Mouse (Mus musculus) small intestine, adult 2 months (tissue): ENCODE results near the gene Mill2. TPM values are rescaled to one million over a fixed set of nuclear protein-coding genes. Genes with fewer than 3 reads are reported as not detected.

Source experiments
- H3K27ac ChIP-seq: fragments of 200-500 bp; 2 replicates; pipeline ENCODE4 v1.5.1; 2012; ENCODE audit warnings: low read depth, low read length, control low read depth, inconsistent platforms; ENCODE audit not compliant: insufficient read depth
- H3K27me3 ChIP-seq: fragments of 200-500 bp; 2 replicates; pipeline ENCODE4 v1.6.1; 2012; ENCODE audit warnings: mild to moderate bottlenecking, moderate library complexity, low read length, inconsistent platforms; ENCODE audit not compliant: control insufficient read depth, insufficient read depth
- H3K36me3 ChIP-seq: fragments of 200-500 bp; 2 replicates; pipeline ENCODE4 v1.6.1; 2012; ENCODE audit warnings: mild to moderate bottlenecking, low read length, control low read depth, inconsistent platforms; ENCODE audit not compliant: control insufficient read depth, insufficient read depth
- H3K4me1 ChIP-seq: fragments of 200-500 bp; 2 replicates; pipeline ENCODE4 v1.6.1; 2012; ENCODE audit warnings: low read length, inconsistent platforms, mixed read lengths; ENCODE audit not compliant: control insufficient read depth, insufficient read depth, insufficient read length
- H3K4me3 ChIP-seq: fragments of 200-500 bp; 2 replicates; pipeline ENCODE4 v1.5.1; 2012; ENCODE audit warnings: low read depth, mild to moderate bottlenecking, control low read depth, inconsistent platforms, low read length, moderate library complexity
- CTCF ChIP-seq: fragments of 200-500 bp; IDR thresholded peaks from 2 replicates; pipeline ENCODE4 v1.5.1; 2012; ENCODE audit warnings: low read depth, mild to moderate bottlenecking, control low read depth, inconsistent platforms, low read length, moderate library complexity, mixed read lengths; ENCODE audit not compliant: insufficient replicate concordance, insufficient read length; ENCODE audit errors: extremely low read depth
- POLR2A ChIP-seq: fragments of 200-500 bp; IDR thresholded peaks from 2 replicates; pipeline ENCODE4 v1.6.1; 2012; ENCODE audit warnings: low read depth, mild to moderate bottlenecking, control low read depth, inconsistent platforms, low read length, moderate library complexity
- WGBS: fragments of 180-500 bp; shearing (Covaris S2); methylation state at CpG from one replicate; pipeline ENCODE4 v1.1.7; 2018; 5-methylcytosine and 5-hydroxymethylcytosine counted together
- polyA plus RNA-seq: library from polyadenylated mRNA; depleted of rRNA; stranded (reverse); fragments of >200 nt; gene quantifications from 2 replicates; pipeline ENCODE4 v1.2.3, GENCODE M21; 2012; rRNA removed

Gene Mill2
- polyA plus RNA-seq, 1 experiment, result 2.2 TPM

DNA sequence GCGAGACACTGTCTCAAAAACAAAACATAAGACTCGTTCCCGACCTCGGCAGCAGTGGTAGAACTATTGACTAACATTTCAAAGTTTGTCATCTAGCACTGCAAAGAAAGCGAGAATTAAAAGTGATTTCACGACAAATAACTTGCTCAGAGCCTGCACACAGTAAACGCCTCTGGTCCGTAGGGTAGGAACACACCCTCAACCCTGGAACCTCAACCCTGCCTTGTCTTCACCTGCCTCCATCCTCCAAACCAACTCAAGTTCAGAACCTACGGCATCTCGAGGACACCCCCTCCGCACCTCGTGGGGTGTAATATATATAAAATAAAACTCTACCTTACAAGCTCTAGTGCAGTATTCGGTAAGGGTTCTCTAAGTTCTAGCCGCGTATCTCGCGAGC, 70.0 kb downstream of the Mill2 start:
- Histone ChIP-seq H3K27me3 (no peaks in the 10 kb centered on the region), H3K27ac (no peak overlapping the region), H3K36me3 (no peaks in the 10 kb centered on the region), H3K4me3 (peak overlapping the region; percentile 92), H3K4me1 (peaks cover 1% of the 10 kb centered on the region; the same call in 1 of the 2 replicates)
- 1% methylated on average over 17 of the region's 17 CpGs for WGBS
- TF ChIP-seq POLR2A, result no peak
- TF ChIP-seq CTCF, result no peak

DNA sequence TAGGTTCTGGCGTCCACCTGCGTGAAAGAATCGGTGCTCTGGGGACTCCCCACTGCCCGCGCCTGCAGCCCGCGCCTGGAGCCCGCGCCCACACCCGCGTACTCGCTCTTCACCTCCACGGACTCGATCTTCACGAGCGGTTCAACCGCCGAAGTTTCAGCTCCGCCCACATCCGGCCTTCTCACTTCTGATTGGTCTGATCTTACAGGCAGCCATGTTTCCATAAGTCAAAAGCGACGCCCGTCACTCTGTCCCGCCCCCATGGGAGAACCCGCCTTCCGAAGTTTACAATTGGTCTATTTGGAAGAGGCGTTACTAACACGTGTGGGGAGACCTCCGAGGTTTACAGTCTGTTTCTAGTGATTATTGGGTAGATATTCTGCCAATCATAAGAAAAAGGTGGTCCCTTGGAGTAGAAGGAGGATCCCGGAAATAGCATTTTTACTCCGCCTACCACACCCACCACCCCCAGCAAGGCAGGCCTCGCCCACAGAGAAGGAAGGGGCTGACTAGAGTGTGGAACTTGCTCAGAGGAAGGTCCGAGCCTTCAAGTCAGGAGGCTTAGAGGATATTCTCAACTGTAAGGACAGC, 70.6 kb downstream of the Mill2 start, which contains the start of gene Ccdc61:
Gene Ccdc61, minus strand, starts transcription at position 175 of the 591 bp plus-strand sequence.
- Histone ChIP-seq H3K4me1 (peaks cover 1% of the 10 kb centered on the region; the same call in 1 of the 2 replicates), H3K36me3 (no peaks in the 10 kb centered on the region), H3K4me3 (peak within 1 kb of the TSS; percentile 92), H3K27me3 (no peaks in the 10 kb centered on the region), H3K27ac (no peak within 1 kb of the TSS)
- 1% methylated on average over 33 of the region's 33 CpGs for WGBS
- TF ChIP-seq POLR2A (peak; percentile 56; the same call in 1 of the 2 replicates), CTCF (no peak)

Other genes starting within 250 kb of the Mill2 start
- gene Psg23, start 223.5 kb upstream of the Mill2 start, polyA plus RNA-seq, result not detected in 2 replicates
- gene Psg21, start 183.2 kb upstream of the Mill2 start, polyA plus RNA-seq, result not detected in 2 replicates
- gene Psg20, start 153.8 kb upstream of the Mill2 start, polyA plus RNA-seq, result not detected in 2 replicates
- 0.05 TPM in 1 of 2 replicates, not detected in the other for gene Psg22, start 121.9 kb upstream of the Mill2 start, polyA plus RNA-seq
- gene Psg19, start 41.4 kb upstream of the Mill2 start, polyA plus RNA-seq, result 0.08 TPM in 1 of 2 replicates, not detected in the other
- gene Psg17, start 18.4 kb upstream of the Mill2 start, polyA plus RNA-seq, result not detected in 2 replicates
- gene Pglyrp1, start 31.4 kb downstream of the Mill2 start, polyA plus RNA-seq, result 268 and 499 TPM in 2 replicates
- 11.1 and 21.4 TPM in 2 replicates for gene Ccdc61, start 70.4 kb downstream of the Mill2 start, polyA plus RNA-seq
- 0.41 and 0.55 TPM in 2 replicates for gene Nova2, start 85.9 kb downstream of the Mill2 start, polyA plus RNA-seq
- gene Nanos2, start 147.4 kb downstream of the Mill2 start, polyA plus RNA-seq, result not detected in 2 replicates
- gene Mypop, start 151.3 kb downstream of the Mill2 start, polyA plus RNA-seq, result 1.9 and 2.3 TPM in 2 replicates
- 17.0 and 25.8 TPM in 2 replicates for gene Irf2bp1, start 164.1 kb downstream of the Mill2 start, polyA plus RNA-seq
- 17.8 and 19.9 TPM in 2 replicates for gene Foxa3, start 183.6 kb downstream of the Mill2 start, polyA plus RNA-seq
- 50.4 and 71.8 TPM in 2 replicates for gene Sympk, start 184.4 kb downstream of the Mill2 start, polyA plus RNA-seq
- not detected in 2 replicates for gene Rsph6a, start 214.7 kb downstream of the Mill2 start, polyA plus RNA-seq
- 13.9 and 16.3 TPM in 2 replicates for gene Dmwd, start 236.3 kb downstream of the Mill2 start, polyA plus RNA-seq
- 353 and 387 TPM in 2 replicates for gene Dmpk, start 243.9 kb downstream of the Mill2 start, polyA plus RNA-seq